Mouse (Mus musculus) T-cell, adult 2 months (primary cell): Measurements from ENCODE around the gene Insl3.
"Not testable (repeated sequence)": the region's sequence is repeated elsewhere in the genome, so short reads cannot be mapped to it uniquely, and the experiment has no call there.

Source experiments
- DNase-seq: peaks from one replicate; pipeline ENCODE4 v3.0.0; 2022; ENCODE audit warnings: low spot score

Gene Insl3

DNA sequence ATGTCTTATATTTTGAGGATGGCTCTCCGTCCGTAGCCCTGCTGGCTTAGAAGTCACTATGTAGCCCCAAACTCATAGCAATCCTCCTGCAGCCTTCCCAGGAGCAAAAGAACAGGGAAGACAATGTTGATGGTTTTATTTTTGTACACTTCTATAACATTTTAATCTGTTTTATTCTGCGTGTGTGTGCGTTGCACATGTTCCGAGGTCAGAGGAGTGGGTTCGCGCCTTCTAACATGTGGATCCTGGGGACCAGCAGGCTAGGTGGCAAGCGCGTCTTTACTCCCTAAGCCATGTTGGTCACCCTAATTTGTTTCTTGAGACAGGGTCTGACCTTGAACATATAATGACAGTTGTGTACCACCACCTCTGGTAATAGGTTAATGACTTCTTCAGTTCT is 12.2 kb upstream of the Insl3 start:
- no peak for DNase-seq

DNA sequence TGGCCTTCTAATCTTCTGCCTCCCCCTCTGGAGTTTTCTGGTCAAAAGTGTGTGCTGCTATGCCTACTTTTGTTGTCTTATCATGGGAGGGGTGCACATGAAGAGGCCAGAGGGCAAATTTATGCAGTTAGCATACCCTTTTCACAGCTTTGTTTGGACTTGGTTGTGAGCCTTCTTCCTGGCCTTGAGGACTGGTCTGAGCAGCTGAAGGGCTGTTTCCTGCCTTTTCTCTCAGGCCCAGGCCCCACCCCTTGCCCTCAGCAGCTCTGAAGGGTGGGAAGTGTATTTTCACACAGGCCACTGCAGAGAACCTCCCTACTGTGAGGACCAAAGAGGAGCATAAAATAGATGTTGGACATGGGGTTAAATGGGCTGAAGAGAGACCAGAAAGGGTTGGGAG is 11.5 kb upstream of the Insl3 start:
- DNase-seq, result no peak

DNA sequence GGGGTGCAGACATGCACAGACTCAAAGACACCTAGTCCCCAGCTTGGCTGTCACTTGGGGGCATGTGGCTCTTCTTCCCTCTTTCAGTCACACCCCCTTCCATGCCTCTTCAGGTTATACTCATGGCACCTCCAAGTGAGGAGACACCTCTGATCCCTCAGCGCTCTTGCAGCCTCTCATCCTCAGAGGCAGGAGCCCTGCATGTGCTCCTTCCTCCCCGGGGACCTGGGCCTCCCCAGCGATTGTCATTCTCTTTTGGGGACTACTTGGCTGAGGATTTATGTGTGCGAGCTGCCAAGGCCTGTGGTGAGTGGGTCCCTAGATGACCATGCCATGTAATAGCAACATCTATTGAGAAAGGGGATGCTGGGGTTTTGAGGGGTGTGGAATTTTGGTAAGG is 10.8 kb upstream of the Insl3 start:
- no peak for DNase-seq

DNA sequence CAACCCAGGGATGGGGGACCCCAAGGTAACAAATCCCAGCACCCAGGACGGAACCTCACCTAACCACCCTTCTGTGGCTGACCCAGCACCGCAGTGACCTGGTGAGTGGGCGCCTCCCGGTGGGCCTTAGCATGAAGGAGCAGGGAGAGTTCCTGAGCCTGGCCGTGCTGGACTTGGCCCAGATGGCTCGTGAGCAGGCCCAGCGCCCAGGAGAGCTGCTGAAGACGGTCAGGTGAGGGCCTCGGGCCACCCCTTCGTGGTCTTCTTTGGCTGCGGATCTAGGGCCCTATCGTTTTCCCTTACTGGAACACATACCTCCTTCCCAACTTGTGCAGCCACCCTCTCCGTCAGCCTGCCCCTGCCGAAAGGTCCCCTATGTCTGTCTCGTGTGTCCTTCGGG is 9.9 kb upstream of the Insl3 start:
- DNase-seq, result no peak

DNA sequence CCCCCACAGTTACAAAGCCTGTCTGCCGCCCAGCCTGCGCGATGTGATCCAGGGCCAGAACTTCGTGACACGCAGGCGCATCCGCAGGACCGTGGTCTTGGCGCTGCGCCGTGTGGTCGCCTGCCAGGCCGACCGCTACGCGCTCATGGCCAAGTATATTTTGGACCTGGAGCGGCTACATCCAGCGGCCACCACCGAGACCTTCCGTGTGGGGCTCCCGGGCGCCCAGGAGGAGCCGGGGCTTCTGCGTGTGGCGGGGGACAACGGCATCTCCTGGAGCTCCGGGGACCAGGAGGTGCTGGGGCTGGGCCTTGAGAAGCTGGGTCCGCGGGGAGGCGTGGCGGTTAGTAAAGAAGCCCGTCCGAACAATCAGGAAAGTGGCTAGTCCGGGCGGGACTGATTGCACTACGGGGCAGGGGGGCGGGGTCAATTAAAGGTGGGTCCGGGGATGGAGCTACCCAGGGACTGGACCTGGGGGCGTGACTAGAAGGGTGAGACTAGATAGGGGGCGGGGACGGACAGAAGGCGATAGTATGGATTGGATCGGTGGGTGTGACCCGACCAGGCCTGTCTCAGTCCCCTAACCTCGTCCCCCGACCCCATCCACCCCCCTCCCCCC is 9.4 kb upstream of the Insl3 start:
- no peak for DNase-seq

DNA sequence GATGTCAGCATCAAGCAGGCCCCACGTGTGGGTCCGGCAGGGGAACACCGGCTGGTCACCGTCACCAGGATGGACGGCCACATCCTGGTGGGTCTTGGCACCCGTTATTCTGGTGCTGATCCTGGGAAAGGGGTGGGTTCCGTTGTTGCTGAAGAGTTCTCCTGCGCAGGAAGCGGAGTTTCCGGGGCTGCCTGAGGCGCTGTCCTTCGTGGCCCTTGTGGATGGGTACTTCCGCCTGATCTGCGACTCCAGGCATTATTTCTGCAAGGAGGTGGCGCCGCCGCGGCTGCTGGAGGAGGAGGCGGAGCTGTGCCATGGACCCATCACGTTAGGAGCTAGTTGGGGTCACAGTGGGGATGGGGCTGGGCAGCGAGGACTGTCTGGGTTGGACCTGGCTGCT is 8.5 kb upstream of the Insl3 start:
- DNase-seq, result no peak

DNA sequence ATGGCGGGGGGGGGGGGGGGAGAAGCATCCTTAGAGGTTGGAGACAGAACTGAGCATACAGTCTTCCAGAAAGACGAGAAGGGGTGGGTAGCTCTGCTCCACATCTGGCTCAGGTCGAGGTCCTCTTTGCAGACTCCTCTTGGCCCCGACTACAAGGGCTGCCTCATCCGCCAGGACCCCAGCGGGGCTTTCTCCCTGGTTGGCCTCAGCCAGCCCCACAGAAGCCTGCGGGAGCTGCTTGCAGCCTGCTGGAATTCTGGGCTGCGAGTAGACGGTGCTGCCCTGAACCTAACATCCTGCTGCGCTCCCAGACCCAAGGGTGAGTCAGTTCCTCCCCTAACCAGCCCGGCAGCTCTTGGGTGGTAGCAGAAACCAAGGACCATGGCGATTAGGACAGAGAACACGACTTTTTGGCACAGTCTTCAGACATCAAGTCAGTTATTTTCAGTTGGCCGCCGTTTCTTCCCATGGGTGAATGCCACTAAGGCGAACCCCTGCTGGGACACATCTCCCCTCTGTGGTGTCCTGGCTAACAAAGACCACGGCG is 7.6 kb upstream of the Insl3 start:
- no peak for DNase-seq

DNA sequence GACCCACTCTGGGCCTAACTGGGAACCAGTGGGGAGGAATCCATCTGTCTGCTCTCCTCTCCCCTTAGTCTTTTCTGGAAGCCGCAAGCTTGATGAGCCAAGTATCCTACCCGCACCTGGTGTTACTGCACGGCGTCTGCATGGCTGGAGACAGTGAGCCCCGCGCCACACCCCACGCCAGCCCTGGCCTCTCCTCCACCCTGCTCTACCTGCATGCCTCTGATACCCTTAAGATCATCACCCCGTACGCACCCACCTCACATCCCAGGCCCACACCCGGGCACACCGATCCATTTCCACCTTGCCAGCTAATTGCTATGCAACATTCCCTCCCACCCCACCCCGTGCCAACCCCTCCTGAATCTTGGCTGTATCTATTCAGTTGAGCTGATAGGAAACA is 6.2 kb upstream of the Insl3 start:
- no peak for DNase-seq

DNA sequence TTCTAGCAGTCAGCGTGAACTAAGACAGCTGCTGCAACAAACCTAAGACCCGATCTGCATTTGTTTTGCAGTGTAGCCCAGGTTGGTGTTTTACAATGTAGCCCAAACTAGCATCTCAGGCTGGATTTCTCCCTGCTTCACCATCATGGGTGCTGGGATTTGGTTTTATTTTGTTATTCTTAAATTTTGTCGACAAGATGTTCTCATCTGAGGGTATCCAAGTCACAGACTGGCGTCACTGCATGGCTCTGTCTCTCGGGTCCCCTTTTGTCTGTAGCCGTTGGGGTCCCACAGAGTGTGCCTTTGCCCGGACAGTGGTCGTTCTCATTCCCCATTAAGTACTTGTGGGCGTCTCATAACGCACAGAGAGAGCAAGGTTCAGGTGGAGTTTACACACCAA is 4.3 kb upstream of the Insl3 start:
- no peak for DNase-seq

DNA sequence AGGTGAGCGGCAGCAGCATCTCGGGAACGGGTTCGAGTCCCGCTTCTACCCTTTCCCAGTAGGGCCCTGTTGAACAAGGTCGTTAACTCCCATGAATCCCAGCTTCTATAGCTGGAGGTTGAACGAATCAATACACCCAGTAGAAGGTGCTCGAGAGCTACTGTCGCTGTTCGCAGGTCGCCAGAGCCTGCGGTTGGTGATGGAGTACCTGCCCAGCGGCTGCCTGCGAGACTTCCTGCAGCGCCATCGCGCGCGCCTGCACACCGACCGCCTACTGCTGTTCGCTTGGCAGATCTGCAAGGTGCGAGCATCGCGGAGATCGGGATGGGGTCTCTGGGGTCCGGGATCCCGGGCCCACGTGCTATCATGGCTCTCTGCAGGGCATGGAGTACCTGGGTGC is 3.4 kb upstream of the Insl3 start:
- no peak for DNase-seq

DNA sequence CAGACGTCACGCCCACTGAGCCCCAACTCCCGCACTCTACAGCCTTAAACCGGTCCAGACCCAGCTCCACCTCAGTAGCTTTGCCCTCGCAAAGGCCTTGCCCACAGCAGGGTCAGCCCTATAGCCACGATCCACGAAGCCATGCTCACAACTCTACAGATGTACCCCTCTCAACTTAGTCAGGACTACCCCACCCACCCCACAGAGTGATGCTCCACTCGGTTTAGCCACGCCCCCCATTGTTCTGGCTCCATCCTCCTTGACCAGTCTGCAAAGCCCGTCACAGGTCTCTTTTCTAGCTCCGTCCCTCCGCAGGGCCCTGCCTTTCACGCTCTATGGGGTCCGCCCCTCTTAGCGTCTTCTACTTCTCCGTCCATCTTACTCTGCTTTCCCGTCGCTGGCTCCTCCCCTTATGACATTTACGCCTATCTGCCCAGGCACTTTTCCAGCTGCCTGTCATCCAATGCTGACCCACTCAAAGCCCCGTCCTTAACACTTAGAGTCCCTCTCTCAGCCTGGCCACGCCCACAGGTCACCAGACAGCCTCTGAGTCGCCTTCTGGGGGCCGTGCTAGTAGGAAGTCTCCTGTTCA is 2.8 kb upstream of the Insl3 start:
- DNase-seq, result no peak

DNA sequence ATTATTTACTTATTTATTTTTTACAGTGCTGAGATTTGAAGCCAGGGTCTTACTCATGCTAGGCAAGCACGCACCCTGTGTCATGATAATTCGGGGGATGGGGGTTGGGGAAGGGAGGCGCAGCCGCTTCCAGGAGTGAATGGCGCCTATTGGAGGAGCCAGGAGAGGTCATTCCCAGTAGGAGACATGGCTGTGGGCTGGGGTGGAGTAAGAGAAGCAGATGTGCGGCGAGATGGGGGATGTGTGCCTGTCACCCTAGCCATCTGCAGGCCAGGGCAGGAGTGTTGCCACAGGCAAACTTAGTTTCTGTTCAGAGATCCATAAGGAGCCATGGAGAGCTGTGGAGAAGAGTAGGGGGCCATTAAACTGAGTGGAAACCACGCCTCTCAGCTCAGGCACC is 1.4 kb upstream of the Insl3 start:
- DNase-seq, result no peak

DNA sequence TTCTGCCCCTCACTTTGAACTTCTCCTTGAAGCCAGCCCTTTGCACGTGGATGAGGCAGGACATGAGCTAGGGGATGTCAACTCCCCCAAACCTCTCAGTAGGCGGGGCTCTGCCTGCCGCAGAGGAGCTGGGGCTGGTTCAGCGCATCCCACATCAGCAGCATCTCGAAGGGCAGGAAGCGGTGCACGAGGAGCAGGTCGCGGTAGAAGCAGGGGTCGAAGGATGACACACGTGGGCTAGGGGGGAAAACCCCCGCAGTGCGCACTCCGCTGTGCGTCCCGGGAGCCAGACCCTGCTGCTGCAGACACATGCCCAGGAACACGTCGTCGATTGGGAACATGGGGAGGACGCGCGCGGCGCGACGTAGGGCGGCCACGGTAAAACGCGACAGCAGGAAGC is 3.5 kb downstream of the Insl3 start:
- DNase-seq, result peak; percentile 83

DNA sequence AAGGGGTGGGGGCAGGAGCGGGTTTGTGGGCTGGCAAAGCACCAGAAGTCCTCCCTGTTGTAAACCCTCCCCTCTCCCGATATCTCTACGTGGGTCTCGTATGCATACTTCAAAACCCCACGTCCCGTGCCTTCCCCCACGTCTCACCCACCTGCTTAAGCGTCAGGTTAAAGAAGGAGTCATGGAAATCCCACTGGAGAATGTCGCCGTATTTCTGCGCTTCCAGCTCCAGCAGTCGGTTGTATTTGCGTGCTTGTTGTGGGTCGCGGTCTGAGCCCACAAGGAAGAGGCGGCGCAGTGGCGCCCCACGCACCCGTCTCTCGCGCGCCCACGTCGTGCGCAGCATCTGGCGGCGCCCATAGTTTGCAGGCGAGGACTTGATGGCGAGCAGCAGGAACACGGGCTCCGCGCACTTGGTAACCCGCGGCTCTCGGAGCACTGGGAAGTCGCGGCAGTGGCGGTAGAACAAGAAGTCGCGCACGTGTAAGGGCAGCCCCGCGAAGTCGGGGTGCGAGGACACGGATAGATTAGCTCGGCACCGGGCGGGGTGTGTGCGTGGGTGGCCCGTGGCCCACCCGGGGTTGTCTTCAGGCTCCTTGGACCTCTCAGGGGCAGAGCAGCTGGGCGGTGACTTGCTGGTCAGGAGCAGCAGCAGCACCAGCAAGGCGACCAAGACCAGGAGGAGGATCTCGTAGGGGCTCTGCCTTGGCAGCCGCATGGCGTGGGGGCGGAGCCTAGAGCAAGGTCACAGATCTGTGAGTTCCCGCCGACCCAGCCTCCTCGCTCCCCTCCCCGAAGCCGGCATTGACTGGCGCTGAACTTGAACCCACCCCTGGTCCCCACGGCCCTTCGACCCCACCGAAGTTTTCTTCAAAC is 4.4 kb downstream of the Insl3 start:
- peak; percentile 29 for DNase-seq

DNA sequence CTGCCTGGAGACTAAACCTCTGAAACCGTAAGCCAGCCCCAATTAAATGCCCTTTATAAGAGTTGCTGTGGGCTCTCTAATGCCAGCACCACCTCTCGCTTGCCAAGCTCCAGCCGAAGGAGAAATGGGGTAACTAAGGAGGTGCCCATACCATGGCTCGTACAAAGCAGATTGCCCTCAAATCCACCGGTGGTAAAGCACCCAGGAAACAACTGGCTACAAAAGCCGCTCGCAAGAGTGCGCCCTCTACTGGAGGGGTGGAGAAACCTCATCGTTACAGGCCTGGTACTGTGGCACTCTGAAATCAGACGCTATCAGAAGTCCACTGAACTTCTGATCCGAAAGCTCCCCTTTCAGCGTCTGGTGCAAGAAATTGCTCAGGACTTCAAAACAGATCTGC is 6.4 kb downstream of the Insl3 start:
- DNase-seq, result peak; percentile 23

DNA sequence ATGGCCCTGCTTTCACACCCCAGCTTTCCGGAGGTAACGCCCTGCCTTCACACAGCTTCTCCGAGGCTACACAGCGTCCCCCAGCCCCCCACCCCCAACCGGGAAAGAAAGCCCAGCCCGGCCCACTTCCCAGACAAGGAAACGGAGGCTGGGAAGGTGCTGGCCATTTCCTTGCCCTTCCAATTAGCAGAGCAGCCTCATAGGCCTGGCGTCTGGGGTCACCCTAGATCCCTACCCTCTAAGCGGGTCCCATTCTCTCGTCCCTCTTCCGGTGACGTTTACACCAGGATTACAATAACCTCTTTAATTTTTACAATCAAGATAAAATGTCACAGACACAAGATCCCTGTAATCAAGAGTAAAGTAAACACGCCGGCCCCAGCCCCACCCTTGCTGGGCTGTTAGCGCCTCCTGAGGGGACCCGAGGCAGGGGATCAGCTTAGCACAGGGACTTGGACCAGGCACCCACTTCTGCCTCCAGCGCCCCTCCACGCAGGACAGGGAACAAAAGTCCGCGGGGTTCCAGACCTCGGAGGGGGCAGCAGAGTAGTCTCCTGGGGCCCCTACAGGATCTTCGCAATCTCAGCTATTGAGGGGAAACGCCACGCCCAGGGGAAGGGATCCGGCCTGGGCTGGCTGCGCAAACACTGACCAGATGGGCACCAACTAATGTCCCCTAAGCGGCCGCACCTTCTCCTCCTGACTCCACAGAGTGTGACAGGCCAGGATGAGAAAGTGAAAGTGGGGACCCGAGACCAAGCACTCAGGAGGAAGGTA is 11.7 kb downstream of the Insl3 start:
- no peak for DNase-seq

DNA sequence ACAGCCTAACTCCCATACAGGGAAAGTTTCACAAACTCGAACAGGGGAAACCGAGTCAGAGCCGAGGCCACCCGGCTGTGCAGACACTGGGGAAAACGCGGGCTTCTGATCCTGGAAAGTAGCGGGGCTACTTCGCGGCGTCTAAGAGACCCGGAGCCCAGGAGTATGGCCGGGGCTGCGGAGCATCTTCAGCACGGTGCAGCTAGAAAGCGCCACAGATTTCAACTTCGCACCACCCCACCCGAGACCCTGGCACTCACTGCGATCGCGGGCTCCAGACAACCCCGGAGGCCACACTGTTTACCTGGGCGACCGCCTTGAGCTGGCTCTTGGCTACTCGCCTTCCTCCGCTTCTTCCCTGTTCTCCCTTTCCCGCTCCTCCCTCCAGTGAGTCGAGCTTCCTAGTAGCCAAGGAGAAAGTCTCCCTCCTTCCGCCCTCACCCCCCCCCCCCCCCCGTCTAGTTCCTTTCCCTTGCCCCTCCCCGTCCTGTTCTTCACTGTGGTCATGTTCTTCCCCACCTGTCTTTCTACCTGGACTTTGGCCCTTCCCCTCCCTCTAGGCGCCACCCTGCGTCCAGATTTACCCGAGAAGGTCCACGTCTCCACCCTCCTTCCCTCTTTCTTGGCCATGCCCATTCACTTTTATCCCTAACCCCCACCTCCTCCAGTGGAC is 12.5 kb downstream of the Insl3 start, which contains the start of gene B3gnt3:
TSS of gene B3gnt3 (minus strand) at position 376 of the 673 bp plus-strand sequence.
- no peak for DNase-seq

DNA sequence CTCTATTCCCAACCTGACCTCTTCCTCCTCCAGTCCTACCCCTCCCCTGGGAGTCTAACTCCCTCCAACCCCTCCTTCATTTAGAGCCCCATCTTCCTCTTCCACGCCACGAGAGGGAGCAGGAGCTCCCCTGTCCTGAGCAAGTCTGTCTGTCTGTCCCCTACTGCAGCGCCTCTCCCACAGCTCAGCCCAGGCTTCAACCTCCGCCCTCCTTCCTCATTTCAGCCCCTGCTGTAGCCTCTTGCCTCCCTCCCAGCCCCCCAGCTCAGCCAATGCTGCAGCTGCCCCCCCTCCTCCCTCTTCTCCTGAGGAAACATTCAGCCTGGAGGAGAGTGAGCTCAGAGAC is 13.0 kb downstream of the Insl3 start:
- DNase-seq, result peak; percentile 20

DNA sequence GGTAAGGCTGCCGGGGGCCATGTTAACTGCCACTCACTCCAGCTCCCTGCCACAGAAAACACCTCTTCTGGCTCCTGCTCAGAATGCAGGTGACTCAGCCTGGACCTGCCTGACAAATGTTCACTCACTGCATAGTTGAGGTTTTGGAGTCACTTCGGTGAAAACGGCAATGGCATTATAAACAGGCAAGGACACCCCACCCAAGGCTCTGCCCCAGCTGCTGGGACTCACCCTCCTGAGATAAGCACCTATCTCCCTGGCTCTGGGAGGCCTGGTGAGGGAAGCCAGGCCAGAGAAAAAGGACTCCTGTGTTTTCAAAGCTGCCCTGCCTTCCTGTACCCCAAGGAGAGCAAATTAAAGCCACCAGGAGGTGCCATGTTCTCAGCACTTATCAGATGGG is 13.9 kb downstream of the Insl3 start:
- no peak for DNase-seq

DNA sequence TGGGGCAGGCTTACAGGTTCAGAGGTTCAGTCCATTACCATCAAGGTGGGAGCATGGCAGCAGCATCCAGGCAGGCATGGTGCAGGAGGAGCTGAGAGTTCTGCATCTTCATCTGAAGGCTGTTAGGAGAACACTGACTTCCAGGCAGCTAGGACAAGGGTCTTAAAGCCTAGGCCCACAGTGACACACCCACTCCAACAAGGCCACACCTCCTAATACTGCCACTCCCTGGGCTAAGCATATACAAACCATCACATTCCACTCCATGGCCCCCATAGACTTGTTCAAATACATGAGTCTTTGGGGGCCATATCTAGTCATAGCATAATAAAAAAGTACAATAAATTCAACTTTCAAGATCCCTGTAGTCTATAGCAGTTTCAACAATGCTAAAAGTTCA is 14.4 kb downstream of the Insl3 start:
- not testable (repeated sequence) for DNase-seq

DNA sequence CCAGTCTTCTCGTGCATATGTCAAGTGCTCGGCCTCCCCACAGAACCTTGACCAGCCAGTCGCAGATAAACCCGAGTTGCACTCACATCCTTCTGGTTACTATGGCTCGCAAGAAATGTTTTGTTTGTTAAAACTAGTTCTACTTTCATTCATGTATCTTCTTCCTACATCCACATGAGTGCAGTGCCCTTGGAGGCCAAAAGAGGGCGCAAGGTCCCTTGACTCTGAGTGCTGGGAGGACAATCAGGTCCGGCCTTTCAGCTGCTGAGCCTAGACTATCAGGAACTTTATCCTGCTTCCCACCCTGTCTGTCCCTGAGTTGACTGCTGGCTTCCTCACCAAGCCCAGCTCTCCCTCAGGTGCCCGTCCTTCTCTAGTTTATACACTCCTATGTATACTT is 18.9 kb downstream of the Insl3 start:
- peak; percentile 65 for DNase-seq
